Mouse (Mus musculus) thymus, adult 2 months (tissue): ENCODE results near the gene Sparc.

ENCODE experiments used
- CTCF ChIP-seq: fragments of 200-500 bp; IDR thresholded peaks from 2 replicates; pipeline ENCODE4 v1.5.1; 2012; ENCODE audit warnings: mild to moderate bottlenecking, control low read depth, low read length, moderate library complexity, borderline replicate concordance; ENCODE audit not compliant: control insufficient read depth, poor library complexity, insufficient read depth; ENCODE audit errors: extremely low read depth
- POLR2A ChIP-seq: fragments of 200-500 bp; IDR thresholded peaks from 2 replicates; pipeline ENCODE4 v1.6.1; 2012; ENCODE audit warnings: mild to moderate bottlenecking, low read length, control low read depth, moderate library complexity; ENCODE audit not compliant: control insufficient read depth, poor library complexity, insufficient read depth; ENCODE audit errors: extremely low read depth

DNA sequence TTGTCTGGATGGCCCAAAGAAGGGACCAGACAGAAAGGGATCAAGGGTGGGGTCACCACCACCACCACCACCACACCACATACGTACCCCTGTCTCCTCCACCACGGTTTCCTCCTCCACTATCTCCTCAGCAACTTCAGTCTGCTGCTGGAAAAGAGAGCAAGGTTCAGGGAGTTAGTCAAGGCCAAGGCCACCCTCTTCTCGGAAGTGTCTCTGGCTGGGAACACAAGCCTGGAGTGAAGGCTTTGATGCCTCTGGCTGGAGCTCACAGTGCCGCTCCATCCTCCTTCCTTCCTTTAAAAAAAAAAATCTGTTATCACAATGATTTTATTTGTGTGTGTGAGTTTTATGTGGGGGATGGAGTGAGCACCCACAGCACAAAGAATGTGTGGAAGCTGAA is 15.8 kb downstream of the Sparc start:
- TF ChIP-seq CTCF (no peak), POLR2A (no peak)
